Mouse (Mus musculus) MEL (cell line): Measurements from ENCODE around the gene Olfr1232. TPM values are rescaled to one million over a fixed set of nuclear protein-coding genes. Genes with fewer than 3 reads are reported as not detected.

Experiments
- DNase-seq: peaks from one replicate; pipeline ENCODE4 v3.0.0; 2011; ENCODE audit warnings: low read depth, low spot score
- H3K27ac ChIP-seq: 2 replicates; pipeline ENCODE4 v1.5.1; 2012; ENCODE audit warnings: low read depth, mild to moderate bottlenecking, control low read depth, low read length, moderate library complexity; ENCODE audit not compliant: control insufficient read depth
- H3K27me3 ChIP-seq, 2 experiments: fragments of 150-350 bp in 1 of 2; sonication (generic) in 1 of 2; 2 replicates each; pipeline ENCODE4 v1.6.1; 2012; ENCODE audit warnings: low read length in 2 of 2, mild to moderate bottlenecking in 2 of 2, improper control_type of control experiment in 1 of 2, moderate library complexity in 1 of 2; ENCODE audit not compliant: insufficient read depth in 2 of 2, control insufficient read depth in 1 of 2
- H3K36me3 ChIP-seq, 2 experiments: 2 replicates each; pipeline ENCODE4 v1.6.1; 2012 to 2014; ENCODE audit warnings: low read length in 2 of 2, improper control_type of control experiment in 1 of 2, inconsistent platforms in 1 of 2, mild to moderate bottlenecking in 1 of 2; ENCODE audit not compliant: insufficient read depth in 2 of 2, control insufficient read depth in 1 of 2
- H3K4me1 ChIP-seq, 2 experiments: fragments of 150-350 bp in 1 of 2; sonication (generic) in 1 of 2; 2 replicates each; pipeline ENCODE4 v1.6.1; 2012; ENCODE audit warnings: low read length in 2 of 2, improper control_type of control experiment in 1 of 2, mild to moderate bottlenecking in 1 of 2; ENCODE audit not compliant: insufficient read depth in 2 of 2, control insufficient read depth in 1 of 2
- H3K4me3 ChIP-seq, 2 experiments: fragments of 150-350 bp in 1 of 2; sonication (generic) in 1 of 2; 2 replicates each; pipeline ENCODE4 v1.5.1; 2012; ENCODE audit warnings: low read depth in 2 of 2, low read length in 2 of 2, mild to moderate bottlenecking in 2 of 2, moderate library complexity in 2 of 2, control low read depth in 1 of 2, improper control_type of control experiment in 1 of 2; ENCODE audit not compliant: control insufficient read depth in 1 of 2, insufficient read depth in 1 of 2
- H3K79me2 ChIP-seq: 2 replicates; pipeline ENCODE4 v1.6.1; 2012; ENCODE audit warnings: mild to moderate bottlenecking, low read length, moderate library complexity; ENCODE audit not compliant: control insufficient read depth, poor library complexity, insufficient read depth
- H3K9ac ChIP-seq: 2 replicates; pipeline ENCODE4 v1.6.1; 2012; ENCODE audit warnings: low read depth, mild to moderate bottlenecking, control low read depth, low read length, moderate library complexity; ENCODE audit not compliant: control insufficient read depth, poor library complexity, severe bottlenecking
- H3K9me3 ChIP-seq: fragments of 150-350 bp; sonication (generic); replicated peaks from 2 replicates; pipeline ENCODE4 v1.6.1; 2012; ENCODE audit warnings: mild to moderate bottlenecking, low read length, improper control_type of control experiment, moderate library complexity; ENCODE audit not compliant: insufficient read depth
- BHLHE40 ChIP-seq: IDR thresholded peaks from 2 replicates; pipeline ENCODE4 v1.6.1; 2012; ENCODE audit warnings: low read depth, mild to moderate bottlenecking, inconsistent platforms, low read length, improper control_type of control experiment, borderline replicate concordance
- CHD1 ChIP-seq: IDR thresholded peaks from 2 replicates; pipeline ENCODE4 v1.6.1; 2012; ENCODE audit warnings: low read depth, mild to moderate bottlenecking, inconsistent platforms, low read length, improper control_type of control experiment
- CTCF ChIP-seq, 3 experiments: IDR thresholded peaks in 2 of 3; conservative IDR thresholded peaks in 1 of 3; 2 replicates each; pipeline ENCODE4 v1.5.1; 2011 to 2012; ENCODE audit warnings: low read length in 3 of 3, low read depth in 2 of 3, mild to moderate bottlenecking in 2 of 3, improper control_type of control experiment in 1 of 3, inconsistent platforms in 1 of 3, mixed read lengths in 1 of 3, moderate library complexity in 1 of 3; ENCODE audit not compliant: control insufficient read depth in 1 of 3, insufficient read depth in 1 of 3, poor library complexity in 1 of 3, severe bottlenecking in 1 of 3
- E2F4 ChIP-seq: IDR thresholded peaks from 2 replicates; pipeline ENCODE4 v1.6.1; 2011; ENCODE audit warnings: low read depth, low read length, improper control_type of control experiment, borderline replicate concordance
- ELF1 ChIP-seq: IDR thresholded peaks from 2 replicates; pipeline ENCODE4 v1.6.1; 2014; ENCODE audit warnings: low read depth, mild to moderate bottlenecking, inconsistent platforms, low read length, improper control_type of control experiment, moderate library complexity
- ETS1 ChIP-seq: IDR thresholded peaks from 2 replicates; pipeline ENCODE4 v1.6.1; 2012; ENCODE audit warnings: low read depth, mild to moderate bottlenecking, inconsistent platforms, low read length, improper control_type of control experiment, moderate library complexity
- GATA1 ChIP-seq: IDR thresholded peaks from 2 replicates; pipeline ENCODE4 v1.6.1; 2011; ENCODE audit warnings: low read depth, low read length, improper control_type of control experiment
- HCFC1 ChIP-seq: IDR thresholded peaks from 2 replicates; pipeline ENCODE4 v1.6.1; 2012; ENCODE audit warnings: low read depth, mild to moderate bottlenecking, inconsistent platforms, low read length, improper control_type of control experiment, moderate library complexity
- KAT2A ChIP-seq: conservative IDR thresholded peaks from 2 replicates; pipeline ENCODE4 v1.6.1; 2012; ENCODE audit warnings: low read depth, low read length, improper control_type of control experiment, inconsistent platforms
- MAFK ChIP-seq: IDR thresholded peaks from 2 replicates; pipeline ENCODE4 v1.6.1; 2011; ENCODE audit warnings: low read depth, mild to moderate bottlenecking, low read length, improper control_type of control experiment, borderline replicate concordance
- MAX ChIP-seq: IDR thresholded peaks from 2 replicates; pipeline ENCODE4 v1.6.1; 2011; ENCODE audit warnings: low read length, improper control_type of control experiment
- MAZ ChIP-seq: IDR thresholded peaks from 2 replicates; pipeline ENCODE4 v1.6.1; 2012; ENCODE audit warnings: low read depth, mild to moderate bottlenecking, inconsistent platforms, low read length, improper control_type of control experiment
- MEF2A ChIP-seq: IDR thresholded peaks from 2 replicates; pipeline ENCODE4 v1.6.1; 2014; ENCODE audit warnings: low read depth, mild to moderate bottlenecking, inconsistent platforms, low read length, improper control_type of control experiment; ENCODE audit not compliant: poor library complexity, insufficient replicate concordance, severe bottlenecking; ENCODE audit errors: extremely low read depth
- MYB ChIP-seq: IDR thresholded peaks from 2 replicates; pipeline ENCODE4 v1.6.1; 2011; ENCODE audit warnings: mild to moderate bottlenecking, low read depth, low read length, improper control_type of control experiment
- MYC ChIP-seq: IDR thresholded peaks from 2 replicates; pipeline ENCODE4 v1.6.1; 2011; ENCODE audit warnings: low read depth, mild to moderate bottlenecking, low read length, improper control_type of control experiment, moderate library complexity
- POLR2A ChIP-seq, 2 experiments: IDR thresholded peaks; 2 replicates each; pipeline ENCODE4 v1.6.1; 2011 to 2012; ENCODE audit warnings: low read length in 2 of 2, mild to moderate bottlenecking in 2 of 2, control low read depth in 1 of 2, improper control_type of control experiment in 1 of 2, low read depth in 1 of 2, moderate library complexity in 1 of 2; ENCODE audit not compliant: control insufficient read depth in 1 of 2, insufficient read depth in 1 of 2, poor library complexity in 1 of 2
- POLR2AphosphoS2 ChIP-seq: IDR thresholded peaks from 2 replicates; pipeline ENCODE4 v1.6.1; 2011; ENCODE audit warnings: low read length, improper control_type of control experiment
- POLR2AphosphoS5 ChIP-seq: IDR thresholded peaks from 2 replicates; pipeline ENCODE4 v1.6.1; 2012; ENCODE audit warnings: low read depth, borderline replicate concordance, mild to moderate bottlenecking, inconsistent platforms, low read length, moderate library complexity, mixed read lengths
- SIN3A ChIP-seq: IDR thresholded peaks from 2 replicates; pipeline ENCODE4 v1.6.1; 2012; ENCODE audit warnings: low read length, improper control_type of control experiment, inconsistent platforms
- TAL1 ChIP-seq: IDR thresholded peaks from 2 replicates; pipeline ENCODE4 v1.6.1; 2012; ENCODE audit warnings: mild to moderate bottlenecking, inconsistent platforms, low read length, moderate library complexity, mixed read lengths
- TBP ChIP-seq: IDR thresholded peaks from 2 replicates; pipeline ENCODE4 v1.8.0; 2011; ENCODE audit warnings: low read depth, low read length, improper control_type of control experiment
- TCF12 ChIP-seq: IDR thresholded peaks from 2 replicates; pipeline ENCODE4 v1.6.1; 2014; ENCODE audit warnings: low read depth, mild to moderate bottlenecking, inconsistent platforms, low read length, improper control_type of control experiment, moderate library complexity
- UBTF ChIP-seq: IDR thresholded peaks from 2 replicates; pipeline ENCODE4 v1.6.1; 2012; ENCODE audit warnings: low read depth, mild to moderate bottlenecking, inconsistent platforms, low read length, improper control_type of control experiment, moderate library complexity, borderline replicate concordance; ENCODE audit not compliant: insufficient read depth
- USF1 ChIP-seq: IDR thresholded peaks from 2 replicates; pipeline ENCODE4 v1.6.1; 2014; ENCODE audit warnings: low read depth, mild to moderate bottlenecking, inconsistent platforms, low read length, improper control_type of control experiment, moderate library complexity
- ZC3H11A ChIP-seq: IDR thresholded peaks from 2 replicates; pipeline ENCODE4 v1.6.1; 2012; ENCODE audit warnings: low read depth, mild to moderate bottlenecking, inconsistent platforms, low read length, improper control_type of control experiment
- ZMIZ1 ChIP-seq: IDR thresholded peaks from 2 replicates; pipeline ENCODE4 v1.6.1; 2012; ENCODE audit warnings: low read depth, mild to moderate bottlenecking, inconsistent platforms, low read length, improper control_type of control experiment, moderate library complexity
- ZNF384 ChIP-seq: IDR thresholded peaks from 2 replicates; pipeline ENCODE4 v1.6.1; 2012; ENCODE audit warnings: low read depth, mild to moderate bottlenecking, inconsistent platforms, low read length, improper control_type of control experiment
- polyA plus RNA-seq, 2 experiments: library from polyadenylated mRNA; stranded (reverse) in 1 of 2; unstranded in 1 of 2; fragments of >175 nt in 1 of 2; fragments of >200 nt in 1 of 2; gene quantifications; 2 replicates each; pipeline versions ENCODE4 v1.2.1 to v1.2.4; 2012; ENCODE audit warnings: low replicate concordance in 2 of 2, low read depth in 1 of 2; ENCODE audit not compliant: insufficient read length in 2 of 2, insufficient read depth in 1 of 2, missing spikeins in 1 of 2
- total RNA-seq: library from RNA; depleted of rRNA; stranded (reverse); fragments of 300-350 nt; gene quantifications from 2 replicates; pipeline ENCODE4 v1.2.3, GENCODE M21; 2012

Gene Olfr1232
- total and polyA plus RNA-seq, 3 experiments, result not detected

DNA sequence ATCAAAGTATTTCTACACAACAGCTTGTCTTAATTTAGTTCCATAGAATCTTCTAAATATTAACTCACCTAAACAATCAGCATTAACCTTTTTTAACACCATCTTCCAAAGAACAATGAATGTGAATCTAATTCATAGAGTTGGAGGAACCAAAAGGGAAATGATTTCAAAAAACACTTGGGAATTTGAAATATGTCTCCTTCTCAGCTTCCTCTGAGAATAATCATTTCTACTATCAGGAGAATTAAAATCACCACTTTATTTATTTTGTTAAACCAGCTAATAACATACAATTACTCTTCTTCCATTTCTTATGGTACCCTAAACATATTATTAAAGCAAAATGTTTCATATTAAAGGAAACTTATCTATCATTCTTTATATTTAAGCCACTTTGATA lies 12.8 kb upstream of the Olfr1232 start, which contains the start of gene Olfr1233:
TSS of gene Olfr1233 (minus strand) at position 101 of the 400 bp plus-strand sequence.
- no peak for DNase-seq
- H3K4me3 ChIP-seq, result no peak within 1 kb of the TSS
- no peaks in the 10 kb centered on the region for H3K36me3 ChIP-seq
- TF ChIP-seq USF1 (no peak), CTCF (IDR thresholded peaks at IDR 0.05 in 2 of 3, conservative IDR thresholded peaks at IDR 0.05 in 1 of 3; ENCODE audit: control insufficient read depth in 1 of 3, insufficient read depth in 1 of 3, low read depth in 2 of 3, low read length in 3 of 3, poor library complexity in 1 of 3, severe bottlenecking in 1 of 3) (no peak), MAFK (no peak), MEF2A (no peak), ZC3H11A (no peak), MYC (no peak), ETS1 (no peak), MAX (no peak), KAT2A (no peak), ZMIZ1 (no peak), GATA1 (no peak), CHD1 (no peak), TBP (no peak)
- no peaks in the 10 kb centered on the region for H3K9me3 ChIP-seq
- H3K79me2 ChIP-seq, result no peaks in the 10 kb centered on the region
- H3K4me1 ChIP-seq, result no peaks in the 10 kb centered on the region
- no peaks in the 10 kb centered on the region for H3K27me3 ChIP-seq
- no peak within 1 kb of the TSS for H3K27ac ChIP-seq
- H3K9ac ChIP-seq, result no peak within 1 kb of the TSS

DNA sequence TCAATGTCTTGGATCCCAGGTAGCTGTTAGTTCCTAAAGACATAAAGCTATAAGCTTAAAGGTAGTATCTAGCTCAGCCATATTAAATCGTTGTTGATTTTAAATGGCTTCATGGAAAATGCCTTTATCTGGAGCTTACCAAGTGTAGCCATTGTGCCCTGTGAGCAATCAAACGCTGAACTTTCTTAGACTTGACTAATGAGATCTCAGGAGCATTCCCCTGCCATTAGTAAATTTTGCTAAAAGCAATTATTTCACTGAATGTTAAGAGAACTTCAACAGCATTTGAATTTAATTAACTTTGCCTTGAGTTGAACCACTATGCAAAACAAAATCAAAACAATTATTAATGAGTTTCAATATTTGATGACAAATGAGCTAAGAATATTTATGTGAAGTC lies 22.5 kb downstream of the Olfr1232 start, which contains the start of gene Olfr1231:
TSS of gene Olfr1231 (minus strand) at position 101 of the 400 bp plus-strand sequence.
- Histone ChIP-seq H3K9me3 (no peaks in the 10 kb centered on the region), H3K4me3 (no peak within 1 kb of the TSS), H3K36me3 (no peaks in the 10 kb centered on the region), H3K27ac (no peak within 1 kb of the TSS), H3K79me2 (no peaks in the 10 kb centered on the region), H3K4me1 (no peaks in the 10 kb centered on the region), H3K27me3 (no peaks in the 10 kb centered on the region), H3K9ac (no peak within 1 kb of the TSS)
- no peak for DNase-seq
- TF ChIP-seq TBP, result no peak
- TF ChIP-seq HCFC1, result no peak
- TF ChIP-seq ZNF384, result no peak
- TF ChIP-seq POLR2AphosphoS2, result no peak
- no peak for TF ChIP-seq CHD1
- no peak for TF ChIP-seq MAZ
- no peak for TF ChIP-seq BHLHE40
- TF ChIP-seq E2F4, result no peak
- TF ChIP-seq TCF12, result no peak
- TF ChIP-seq KAT2A, result no peak
- no peak for TF ChIP-seq POLR2AphosphoS5
- TF ChIP-seq ELF1, result no peak
- TF ChIP-seq TAL1, result no peak
- TF ChIP-seq POLR2A (IDR thresholded peaks at IDR 0.05; ENCODE audit: control insufficient read depth in 1 of 2, insufficient read depth in 1 of 2, low read depth in 1 of 2, low read length in 2 of 2, poor library complexity in 1 of 2), result no peak
- TF ChIP-seq SIN3A, result no peak
- no peak for TF ChIP-seq USF1
- TF ChIP-seq ZC3H11A, result no peak
- TF ChIP-seq UBTF, result no peak
- no peak for TF ChIP-seq MYB
